Mouse (Mus musculus) CH12.LX (cell line): ENCODE results near the gene Slco1c1.

Experiments
- CTCF ChIP-seq, 2 experiments: IDR thresholded peaks in 1 of 2; conservative IDR thresholded peaks in 1 of 2; 2 replicates each; pipeline ENCODE4 v1.5.1; 2011 to 2012; ENCODE audit warnings: low read depth in 2 of 2, low read length in 2 of 2, improper control_type of control experiment in 1 of 2, inconsistent platforms in 1 of 2, mild to moderate bottlenecking in 1 of 2, moderate library complexity in 1 of 2
- GABPA ChIP-seq: IDR thresholded peaks from 2 replicates; pipeline ENCODE4 v1.6.1; 2012; ENCODE audit warnings: low read depth, low read length, improper control_type of control experiment, inconsistent platforms; ENCODE audit not compliant: insufficient replicate concordance
- HCFC1 ChIP-seq: IDR thresholded peaks from 2 replicates; pipeline ENCODE4 v1.6.1; 2012; ENCODE audit warnings: low read depth, mild to moderate bottlenecking, inconsistent platforms, low read length, improper control_type of control experiment
- IRF4 ChIP-seq: IDR thresholded peaks from 2 replicates; pipeline ENCODE4 v1.6.1; 2014; ENCODE audit warnings: low read depth, mild to moderate bottlenecking, inconsistent platforms, low read length, improper control_type of control experiment
- KAT2A ChIP-seq: IDR thresholded peaks from 2 replicates; pipeline ENCODE4 v1.6.1; 2012; ENCODE audit warnings: low read length, improper control_type of control experiment, inconsistent platforms; ENCODE audit not compliant: insufficient replicate concordance
- MAFK ChIP-seq: IDR thresholded peaks from 2 replicates; pipeline ENCODE4 v1.6.1; 2011; ENCODE audit warnings: low read length, improper control_type of control experiment; ENCODE audit not compliant: insufficient replicate concordance
- PAX5 ChIP-seq: IDR thresholded peaks from 2 replicates; pipeline ENCODE4 v1.6.1; 2012; ENCODE audit warnings: low read length, inconsistent platforms, mixed read lengths
- POLR2A ChIP-seq: IDR thresholded peaks from 2 replicates; pipeline ENCODE4 v1.6.1; 2011; ENCODE audit warnings: low read depth, mild to moderate bottlenecking, improper control_type of control experiment, low read length
- RCOR1 ChIP-seq: conservative IDR thresholded peaks from 2 replicates; pipeline ENCODE4 v1.6.1; 2012; ENCODE audit warnings: low read depth, mild to moderate bottlenecking, inconsistent platforms, low read length, improper control_type of control experiment
- TBP ChIP-seq: conservative IDR thresholded peaks from 2 replicates; pipeline ENCODE4 v1.6.1; 2011; ENCODE audit warnings: low read depth, low read length, improper control_type of control experiment
- TCF12 ChIP-seq: IDR thresholded peaks from 2 replicates; pipeline ENCODE4 v1.6.1; 2014; ENCODE audit warnings: low read depth, mild to moderate bottlenecking, inconsistent platforms, low read length, improper control_type of control experiment
- USF2 ChIP-seq: conservative IDR thresholded peaks from 2 replicates; pipeline ENCODE4 v1.6.1; 2011; ENCODE audit warnings: low read depth, low read length, improper control_type of control experiment
- ZNF384 ChIP-seq: IDR thresholded peaks from 2 replicates; pipeline ENCODE4 v1.6.1; 2012; ENCODE audit warnings: low read depth, low read length, improper control_type of control experiment, inconsistent platforms

DNA sequence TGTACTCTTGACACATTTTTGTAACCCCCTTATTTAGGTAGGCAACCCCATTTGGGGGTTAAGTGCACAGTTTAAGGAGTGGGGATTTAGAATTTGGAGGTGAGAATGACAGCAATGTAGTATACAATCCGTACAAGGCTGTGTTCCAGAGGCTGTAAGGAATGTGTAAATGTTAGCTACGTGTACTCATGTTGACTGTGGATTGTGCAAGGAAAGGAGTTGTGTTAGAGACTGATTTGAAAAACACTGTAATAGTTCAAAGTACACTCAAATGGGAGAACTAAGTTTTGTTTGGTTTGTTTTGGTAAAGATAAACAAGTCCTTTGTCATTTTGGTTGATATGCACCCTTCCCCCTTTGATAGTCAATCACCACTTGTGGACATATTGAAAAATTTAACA is 1.6 kb upstream of the Slco1c1 start:
- TF ChIP-seq PAX5: no peak
- TF ChIP-seq GABPA: no peak
- TF ChIP-seq POLR2A: no peak
- no peak for TF ChIP-seq CTCF (conservative IDR thresholded peaks at IDR 0.05 in 1 of 2, IDR thresholded peaks at IDR 0.05 in 1 of 2; ENCODE audit: low read depth in 2 of 2, low read length in 2 of 2)
- TF ChIP-seq TCF12: no peak
- TF ChIP-seq KAT2A: no peak
- TF ChIP-seq RCOR1: no peak
- no peak for TF ChIP-seq HCFC1
- TF ChIP-seq TBP: no peak
- no peak for TF ChIP-seq MAFK
- no peak for TF ChIP-seq USF2
- no peak for TF ChIP-seq ZNF384
- TF ChIP-seq IRF4: no peak
